Mouse (Mus musculus) kidney, embryonic 14.5 days (tissue): Measurements from ENCODE around the gene Wfdc9. TPM values are rescaled to one million over a fixed set of nuclear protein-coding genes. Genes with fewer than 3 reads are reported as not detected.
"Not testable (repeated sequence)": the region's sequence is repeated elsewhere in the genome, so short reads cannot be mapped to it uniquely, and the experiment has no call there.

ENCODE experiments used
- ATAC-seq: fragments of 200-750 bp; cut with Nextera tagmentation; 2 replicates; pipeline ENCODE4 v1.8.0; 2017; ENCODE audit warnings: moderate number of reproducible peaks, mild to moderate bottlenecking, moderate TSS enrichment, moderate library complexity; ENCODE audit not compliant: low FRiP score, low TSS enrichment
- H3K27ac ChIP-seq: fragments of 300-500 bp; sonication (generic); 2 replicates; pipeline ENCODE4 v1.5.1; 2014; ENCODE audit warnings: low read depth, mild to moderate bottlenecking, low read length, moderate library complexity, mixed read lengths
- H3K27me3 ChIP-seq: fragments of 300-500 bp; sonication (generic); 2 replicates; pipeline ENCODE4 v1.6.1; 2014; ENCODE audit warnings: mild to moderate bottlenecking, low read length; ENCODE audit not compliant: control insufficient read depth, insufficient read depth
- H3K36me3 ChIP-seq: fragments of 300-500 bp; sonication (generic); 2 replicates; pipeline ENCODE4 v1.6.1; 2014; ENCODE audit warnings: low read length, mixed read lengths; ENCODE audit not compliant: control insufficient read depth, insufficient read depth
- H3K4me1 ChIP-seq: fragments of 300-500 bp; sonication (generic); 2 replicates; pipeline ENCODE4 v1.6.1; 2014; ENCODE audit warnings: low read length, mixed read lengths; ENCODE audit not compliant: control insufficient read depth, insufficient read depth
- H3K4me2 ChIP-seq: fragments of 300-500 bp; sonication (generic); replicated peaks from 2 replicates; pipeline ENCODE4 v1.6.1; 2014; ENCODE audit warnings: low read depth, mild to moderate bottlenecking, low read length
- H3K4me3 ChIP-seq: fragments of 300-500 bp; sonication (generic); 2 replicates; pipeline ENCODE4 v1.5.1; 2014; ENCODE audit warnings: mild to moderate bottlenecking, low read length
- H3K9ac ChIP-seq: fragments of 300-500 bp; sonication (generic); 2 replicates; pipeline ENCODE4 v1.6.1; 2014; ENCODE audit warnings: low read depth, mild to moderate bottlenecking, low read length, moderate library complexity
- H3K9me3 ChIP-seq: fragments of 300-500 bp; sonication (generic); 2 replicates; pipeline ENCODE4 v1.6.1; 2016; ENCODE audit warnings: low read length; ENCODE audit not compliant: control insufficient read depth
- WGBS: fragments of 180-500 bp; shearing (Covaris S2); extraction: QIAGEN DNeasy Blood & Tissue Kit; methylation state at CpG from one replicate; pipeline ENCODE4 v1.1.7; 2014; 5-methylcytosine and 5-hydroxymethylcytosine counted together
- polyA plus RNA-seq: library from polyadenylated mRNA; unstranded; fragments of >200 nt; fragmentation: Nextera tagmentation; extraction: Ambion mirVana; gene quantifications from 2 replicates; pipeline ENCODE4 v1.2.1, GENCODE M21; 2014

The Wfdc9 gene
- polyA plus RNA-seq, 1 experiment from 2014 or later, result not detected

GRCm38 (mm10) chr2:164641881-164642673, 14.3 kb downstream of the Wfdc9 start:
- no peak for ATAC-seq
- H3K27ac ChIP-seq, result no peak overlapping the region
- no peak overlapping the region for H3K4me3 ChIP-seq
- no peaks in the 10 kb centered on the region for H3K4me1 ChIP-seq
- WGBS, result 84% methylated on average over 13 of the region's 13 CpGs
- no peak overlapping the region for H3K4me2 ChIP-seq
- no peaks in the 10 kb centered on the region for H3K36me3 ChIP-seq
- no peaks in the 10 kb centered on the region for H3K9me3 ChIP-seq
- H3K27me3 ChIP-seq, result no peaks in the 10 kb centered on the region
- no peak overlapping the region for H3K9ac ChIP-seq

GRCm38 (mm10) chr2:164641129-164641528, 15.3 kb downstream of the Wfdc9 start:
- WGBS, result 64% methylated on average over 7 of the region's 7 CpGs
- no peak overlapping the region for H3K27ac ChIP-seq
- no peak for ATAC-seq
- H3K27me3 ChIP-seq, result no peaks in the 10 kb centered on the region
- no peak overlapping the region for H3K9ac ChIP-seq
- no peak overlapping the region for H3K4me2 ChIP-seq
- no peaks in the 10 kb centered on the region for H3K36me3 ChIP-seq
- H3K4me1 ChIP-seq, result no peaks in the 10 kb centered on the region
- H3K4me3 ChIP-seq, result no peak overlapping the region
- no peaks in the 10 kb centered on the region for H3K9me3 ChIP-seq

GRCm38 (mm10) chr2:164638696-164639095, 17.7 kb downstream of the Wfdc9 start, which contains the start of gene Wfdc16:
TSS of gene Wfdc16 (minus strand) at chr2:164638796.
- no peak for ATAC-seq
- Histone ChIP-seq H3K4me2 (no peak within 1 kb of the TSS), H3K9ac (no peak within 1 kb of the TSS), H3K27me3 (no peaks in the 10 kb centered on the region), H3K4me1 (no peaks in the 10 kb centered on the region), H3K4me3 (no peak within 1 kb of the TSS), H3K9me3 (no peaks in the 10 kb centered on the region), H3K36me3 (no peaks in the 10 kb centered on the region), H3K27ac (no peak within 1 kb of the TSS)
- 72% methylated on average over 3 of the region's 3 CpGs for WGBS

GRCm38 (mm10) chr2:164635266-164635665, 21.1 kb downstream of the Wfdc9 start:
- Histone ChIP-seq H3K4me3 (no peak overlapping the region), H3K9ac (no peak overlapping the region), H3K4me2 (no peak overlapping the region), H3K4me1 (no peaks in the 10 kb centered on the region), H3K9me3 (no peaks in the 10 kb centered on the region), H3K27me3 (no peaks in the 10 kb centered on the region), H3K36me3 (no peaks in the 10 kb centered on the region), H3K27ac (no peak overlapping the region)
- ATAC-seq, result no peak
- WGBS, result 78% methylated on average over 9 of the region's 9 CpGs

- no peaks in the 10 kb centered on the region for H3K27me3 ChIP-seq
- 90% methylated on average over 4 of the region's 4 CpGs for WGBS
- ATAC-seq, result no peak
- no peak overlapping the region for H3K27ac ChIP-seq
- no peaks in the 10 kb centered on the region for H3K4me1 ChIP-seq
- no peak overlapping the region for H3K9ac ChIP-seq
- no peaks in the 10 kb centered on the region for H3K36me3 ChIP-seq
- no peak overlapping the region for H3K4me2 ChIP-seq
- no peaks in the 10 kb centered on the region for H3K9me3 ChIP-seq
- no peak overlapping the region for H3K4me3 ChIP-seq
Measured at GRCm38 (mm10) chr2:164621775-164622174, 34.6 kb downstream of the Wfdc9 start.

GRCm38 (mm10) chr2:164619050-164619449, 37.3 kb downstream of the Wfdc9 start:
- ATAC-seq, result no peak

GRCm38 (mm10) chr2:164615386-164615785, 41.0 kb downstream of the Wfdc9 start:
- no peaks in the 10 kb centered on the region for H3K9me3 ChIP-seq
- no peaks in the 10 kb centered on the region for H3K27me3 ChIP-seq
- H3K9ac ChIP-seq, result no peak overlapping the region
- no peak for ATAC-seq
- no peak overlapping the region for H3K4me2 ChIP-seq
- H3K4me3 ChIP-seq, result no peak overlapping the region
- no peak overlapping the region for H3K27ac ChIP-seq
- 94% methylated on average over 3 of the region's 3 CpGs for WGBS
- H3K4me1 ChIP-seq, result no peaks in the 10 kb centered on the region
- no peaks in the 10 kb centered on the region for H3K36me3 ChIP-seq

More at GRCm38 (mm10) chr2:164619050-164619449, 37.3 kb downstream of the Wfdc9 start:
- no peak overlapping the region for H3K9ac ChIP-seq
- 78% methylated on average over 5 of the region's 5 CpGs for WGBS
- H3K4me3 ChIP-seq, result no peak overlapping the region
- H3K9me3 ChIP-seq, result no peaks in the 10 kb centered on the region
- H3K4me2 ChIP-seq, result no peak overlapping the region
- H3K27me3 ChIP-seq, result no peaks in the 10 kb centered on the region
- no peaks in the 10 kb centered on the region for H3K4me1 ChIP-seq
- no peaks in the 10 kb centered on the region for H3K36me3 ChIP-seq
- H3K27ac ChIP-seq, result no peak overlapping the region

- H3K4me1 ChIP-seq, H3K36me3 ChIP-seq, H3K4me3 ChIP-seq, H3K27ac ChIP-seq, H3K9ac ChIP-seq, H3K9me3 ChIP-seq, H3K27me3 ChIP-seq, ATAC-seq, H3K4me2 ChIP-seq: not testable (repeated sequence)
- 54% methylated on average over 8 of the region's 8 CpGs for WGBS
Measured at GRCm38 (mm10) chr2:164613471-164613870, 42.9 kb downstream of the Wfdc9 start, which contains the start of the genes Wfdc6b and Wfdc8. TSS of gene Wfdc6b (plus strand) at chr2:164613522. TSS of gene Wfdc8 (minus strand) at chr2:164613626.

- Histone ChIP-seq H3K4me1 (no peaks in the 10 kb centered on the region), H3K4me2 (0 out of 2 replicates have a peak overlapping the region, but pooled peaks have one; percentile 4), H3K27ac (no peak overlapping the region), H3K36me3 (no peaks in the 10 kb centered on the region), H3K9me3 (no peaks in the 10 kb centered on the region), H3K9ac (no peak overlapping the region), H3K4me3 (no peak overlapping the region), H3K27me3 (no peaks in the 10 kb centered on the region)
- WGBS, result 43% methylated on average over 6 of the region's 6 CpGs
- no peak for ATAC-seq
Measured at GRCm38 (mm10) chr2:164608781-164609180, 47.6 kb downstream of the Wfdc9 start.
